Mouse (Mus musculus): ENCODE measurements at regions not wholly inside any gene's neighbourhood (a gene's known extent, or its start where the extent isn't known, plus 50 kb on each side); places are given as distances from the start of the nearest gene placed in this dataset.

DNA sequence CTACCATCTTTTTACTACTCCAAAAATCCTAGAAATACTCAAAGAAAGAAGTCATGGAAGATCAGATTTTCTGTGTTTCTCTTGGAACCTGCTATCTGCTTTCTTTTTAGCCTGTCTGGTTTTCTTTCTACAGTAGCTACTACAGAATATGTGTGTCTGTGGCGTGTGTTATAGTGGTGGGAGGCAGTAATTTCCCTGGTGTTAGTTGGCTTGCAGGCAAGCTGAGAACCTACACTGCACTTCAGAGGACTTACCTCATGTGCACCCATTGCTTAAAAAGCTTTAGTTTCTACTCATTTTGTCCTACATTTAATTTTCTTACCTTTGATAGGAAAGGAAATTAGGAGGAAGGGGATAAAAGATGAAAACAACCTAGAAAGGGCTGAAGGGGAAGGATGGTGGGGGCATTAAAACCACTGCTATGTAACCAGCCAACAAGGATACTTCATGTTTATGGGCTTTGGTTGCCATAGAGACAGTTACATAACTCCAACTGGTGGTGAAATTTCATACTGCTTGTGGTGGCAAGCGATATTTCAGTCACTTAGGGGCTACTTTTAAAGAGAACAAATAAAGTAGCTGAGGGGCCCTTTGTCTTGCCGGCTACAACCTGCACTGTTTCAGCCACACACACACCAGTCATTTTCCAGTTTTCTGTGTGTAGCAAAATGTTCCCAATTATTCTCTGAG, 274.7 kb upstream of the Eda2r start:
- TF ChIP-seq CTCF (IDR thresholded peaks at IDR 0.05; ENCODE audit: low read depth) (no peak), EP300 (IDR thresholded peaks at IDR 0.05; ENCODE audit: low read depth) (no peak)

Measured in liver, postnatal 0 days (tissue).